Mouse (Mus musculus) gastrocnemius, postnatal 4 days (tissue): ENCODE results near the gene Ssbp3. TPM values are rescaled to one million over a fixed set of nuclear protein-coding genes. Genes with fewer than 3 reads are reported as not detected.

ENCODE experiments used
- DNase-seq, 2 experiments: peaks; one replicate each; pipeline ENCODE4 v3.0.0; 2021 to 2022; ENCODE audit warnings: low spot score in 2 of 2, mixed read lengths in 2 of 2
- total RNA-seq, 2 experiments: library from RNA; stranded (reverse); gene quantifications; 2 replicates each; pipeline ENCODE4 v1.2.3; 2021

Ssbp3 gene
- total RNA-seq, 2 experiments from 2014 or later: 65.7 to 73.4 TPM

DNA sequence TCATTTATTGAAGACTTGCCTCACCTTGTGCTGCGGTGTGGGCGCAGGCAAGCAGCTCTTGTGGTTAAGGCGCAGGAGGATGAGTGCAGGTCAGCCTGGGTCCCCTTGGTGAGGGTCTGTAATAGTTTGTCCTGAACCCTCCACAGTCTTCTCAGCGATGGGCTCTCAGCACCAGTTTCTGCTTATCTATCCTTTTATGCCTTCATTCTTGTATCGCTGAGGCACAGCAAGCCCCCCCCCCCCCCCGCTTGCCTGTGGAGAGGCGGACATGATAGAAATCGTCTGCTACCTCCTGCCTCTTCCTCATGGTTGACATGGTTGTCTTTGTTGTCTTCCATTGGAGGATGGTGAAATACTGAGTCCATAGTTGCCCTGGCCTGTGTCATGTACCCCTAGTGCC is 96.9 kb downstream of the Ssbp3 start:
- DNase-seq: no peak

- no peak for DNase-seq
Observed at GRCm38 (mm10) chr4:107008161-107008560, 97.7 kb downstream of the Ssbp3 start.

GRCm38 (mm10) chr4:107009548-107009947 is 99.0 kb downstream of the Ssbp3 start:
- DNase-seq: no peak

DNA sequence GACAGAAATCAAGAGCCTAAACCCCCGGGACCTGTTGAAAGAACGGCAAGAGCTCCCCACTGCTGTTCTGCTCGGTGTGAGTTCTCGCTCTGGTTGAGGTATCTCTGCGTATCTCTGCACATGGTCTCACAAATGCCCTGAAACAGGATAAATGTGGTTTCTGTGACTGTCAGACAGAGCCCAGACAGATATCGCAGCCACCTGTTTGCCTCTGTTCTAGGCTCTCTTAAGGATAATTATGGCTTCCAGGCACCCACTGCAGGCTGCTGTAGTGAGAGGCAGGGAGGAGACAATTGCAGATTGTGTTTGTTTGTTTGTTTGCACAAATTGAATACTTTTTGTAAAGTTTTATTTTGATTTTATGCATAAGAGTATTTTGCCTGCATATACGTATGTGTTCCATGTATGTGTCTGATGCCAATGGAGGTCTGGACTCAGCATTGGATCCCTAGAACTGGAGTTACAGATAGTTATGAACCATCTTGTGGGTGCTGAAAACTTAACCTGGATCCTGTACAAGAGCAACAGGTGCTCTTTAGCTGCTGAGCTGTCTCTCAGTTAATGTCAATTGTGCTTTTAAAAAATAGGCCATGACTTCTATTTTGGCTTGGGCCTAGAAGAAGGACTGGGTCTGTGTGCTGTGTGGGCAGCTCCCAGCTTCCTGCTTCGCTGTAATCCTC is 101.0 kb downstream of the Ssbp3 start:
- DNase-seq: no peak

- no peak for DNase-seq
Observed at GRCm38 (mm10) chr4:107012005-107012478, 101.5 kb downstream of the Ssbp3 start.

DNA sequence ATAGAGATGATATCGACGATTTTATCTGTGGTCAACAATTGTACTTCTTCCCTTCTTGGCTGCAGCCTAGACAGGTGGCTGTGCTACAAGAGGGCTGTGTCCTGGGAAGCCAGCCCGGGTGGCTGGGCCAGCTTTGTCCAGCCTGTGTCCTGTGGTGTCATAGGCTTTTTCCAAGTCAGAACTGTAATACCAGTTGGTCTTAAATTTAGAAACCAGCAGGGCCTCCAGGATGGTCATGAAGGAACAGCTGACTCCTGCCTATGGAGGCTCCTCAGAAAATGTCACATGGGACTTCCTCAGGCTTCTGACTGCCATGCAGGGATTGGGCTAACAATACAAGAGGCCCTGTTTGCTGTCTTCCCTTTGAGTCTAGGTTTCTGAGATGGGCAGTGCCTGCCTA is 102.1 kb downstream of the Ssbp3 start:
- peak in 1 of 2 experiments; percentile 27 for DNase-seq

DNA sequence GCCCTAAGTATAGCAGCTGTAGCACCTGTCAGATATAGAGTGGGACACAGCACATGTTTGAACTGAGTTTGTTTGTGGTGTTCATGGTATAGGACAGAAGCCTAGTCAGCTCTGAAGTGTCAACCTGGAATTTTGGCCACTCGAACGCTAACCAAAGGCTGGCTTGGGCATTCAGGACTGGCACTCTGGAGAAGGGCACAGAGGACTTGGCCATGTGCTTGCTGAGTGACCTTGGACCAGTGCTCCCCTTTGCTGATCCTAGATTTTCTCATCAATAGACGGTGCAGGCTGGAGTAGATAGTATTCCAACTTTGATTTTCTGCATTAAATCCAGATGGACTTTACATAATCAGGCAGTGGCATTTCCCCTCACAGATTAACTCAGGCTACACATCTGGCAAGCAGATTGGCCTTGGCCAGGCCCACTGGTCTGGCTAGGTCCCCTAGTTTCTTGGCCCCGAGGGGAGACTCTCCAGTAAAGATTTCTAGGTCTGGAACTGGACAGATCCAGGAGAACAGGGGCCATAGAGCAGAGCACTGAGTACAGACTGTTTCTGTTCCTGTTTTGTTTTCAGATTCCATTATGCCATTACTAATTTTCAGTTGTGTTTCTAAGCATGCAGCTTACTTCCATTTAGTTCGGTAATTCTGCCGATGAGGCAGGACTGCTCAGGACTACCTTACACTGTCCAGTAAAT is 102.8 kb downstream of the Ssbp3 start:
- no peak for DNase-seq

DNA sequence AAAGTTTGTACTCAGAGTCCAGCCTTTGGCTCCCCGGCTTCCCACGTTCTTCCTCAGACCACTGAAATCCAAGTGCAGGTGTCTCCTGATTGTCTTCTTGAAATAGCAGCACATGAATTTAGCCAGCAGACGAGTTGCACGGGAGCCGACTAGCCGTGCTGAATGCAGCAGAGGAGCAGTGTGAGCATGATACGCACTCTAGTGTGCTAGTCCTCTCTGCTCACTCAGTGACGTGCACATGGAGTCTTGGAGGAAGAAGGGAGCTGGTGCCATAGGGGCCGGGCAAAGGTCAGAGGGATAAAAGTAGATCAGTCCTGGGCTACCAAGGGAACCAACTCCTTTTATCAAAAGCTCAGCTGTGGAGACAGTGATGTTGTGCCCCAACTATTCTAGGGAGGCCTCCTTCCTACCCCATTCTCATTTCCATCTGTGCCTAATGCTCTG is 103.3 kb downstream of the Ssbp3 start:
- DNase-seq: no peak

DNA sequence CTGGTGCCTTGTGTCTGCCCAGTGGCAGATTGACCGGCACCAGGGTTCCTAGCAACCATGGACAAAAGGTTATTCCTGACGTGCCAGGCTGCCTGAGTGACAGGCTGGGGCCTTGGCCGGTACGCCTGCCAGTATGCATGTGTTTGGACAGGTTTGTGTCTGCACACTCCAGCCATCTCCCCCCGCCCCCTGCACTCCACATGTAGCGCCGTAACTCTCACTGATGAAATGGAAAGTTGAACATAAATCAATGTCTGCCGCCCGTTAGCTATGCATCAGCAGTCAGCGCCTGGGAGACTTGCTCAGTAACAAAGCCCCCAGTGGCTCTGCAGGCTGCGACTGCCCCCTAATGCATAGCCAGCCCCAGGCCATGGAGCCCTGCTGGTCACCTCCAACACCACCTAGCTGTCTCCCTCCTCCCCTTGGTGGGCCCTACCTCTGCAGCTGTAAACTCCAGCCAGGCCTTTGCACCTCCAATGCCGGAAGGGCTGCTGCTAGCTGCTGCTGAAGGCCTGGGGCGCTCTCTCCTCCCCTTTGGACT is 105.5 kb downstream of the Ssbp3 start:
- DNase-seq: no peak

DNA sequence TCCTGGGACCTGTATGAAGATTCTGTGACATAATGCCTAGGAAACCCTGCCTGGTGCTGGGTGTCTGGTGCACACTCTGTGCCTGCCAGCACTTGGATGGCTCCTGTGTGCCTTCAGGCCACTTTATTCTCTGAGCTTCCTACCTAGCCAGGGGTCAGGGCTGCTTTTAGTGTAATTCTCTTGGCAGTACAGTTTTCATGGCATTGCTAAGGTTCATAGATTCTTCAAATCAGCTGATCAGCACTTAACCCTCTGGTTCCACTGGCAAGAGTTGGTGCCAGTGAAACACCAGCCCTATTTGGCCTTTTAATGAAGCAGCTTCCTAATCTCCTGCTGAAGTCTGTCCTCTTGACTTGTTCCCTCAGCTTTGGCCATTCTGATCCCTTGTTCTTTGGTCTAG is 106.8 kb downstream of the Ssbp3 start:
- DNase-seq: no peak

- peak in 1 of 2 experiments; percentile 24 for DNase-seq
Observed at GRCm38 (mm10) chr4:107018521-107018920, 108.0 kb downstream of the Ssbp3 start.

DNA sequence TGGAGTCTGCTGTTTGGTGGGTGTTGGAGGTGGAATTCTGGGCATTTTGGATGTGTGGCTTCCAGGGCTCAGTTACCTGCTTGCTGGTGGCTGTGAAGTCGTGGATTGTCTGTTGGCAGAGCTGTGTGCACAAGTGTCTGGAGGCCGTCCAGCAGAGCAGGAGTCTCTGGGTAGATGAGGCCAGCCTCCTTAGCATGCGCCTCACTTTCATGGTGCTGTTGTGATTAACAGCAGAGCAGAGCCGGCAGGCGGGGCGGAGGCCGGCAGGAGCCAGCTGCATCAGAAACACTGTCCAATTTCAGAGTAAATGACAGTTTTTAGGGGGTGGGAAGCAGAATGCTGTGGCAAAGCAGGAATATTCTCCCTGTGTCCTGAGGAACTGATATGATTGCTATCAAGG is 108.5 kb downstream of the Ssbp3 start:
- DNase-seq: peak in 1 of 2 experiments; percentile 47

DNA sequence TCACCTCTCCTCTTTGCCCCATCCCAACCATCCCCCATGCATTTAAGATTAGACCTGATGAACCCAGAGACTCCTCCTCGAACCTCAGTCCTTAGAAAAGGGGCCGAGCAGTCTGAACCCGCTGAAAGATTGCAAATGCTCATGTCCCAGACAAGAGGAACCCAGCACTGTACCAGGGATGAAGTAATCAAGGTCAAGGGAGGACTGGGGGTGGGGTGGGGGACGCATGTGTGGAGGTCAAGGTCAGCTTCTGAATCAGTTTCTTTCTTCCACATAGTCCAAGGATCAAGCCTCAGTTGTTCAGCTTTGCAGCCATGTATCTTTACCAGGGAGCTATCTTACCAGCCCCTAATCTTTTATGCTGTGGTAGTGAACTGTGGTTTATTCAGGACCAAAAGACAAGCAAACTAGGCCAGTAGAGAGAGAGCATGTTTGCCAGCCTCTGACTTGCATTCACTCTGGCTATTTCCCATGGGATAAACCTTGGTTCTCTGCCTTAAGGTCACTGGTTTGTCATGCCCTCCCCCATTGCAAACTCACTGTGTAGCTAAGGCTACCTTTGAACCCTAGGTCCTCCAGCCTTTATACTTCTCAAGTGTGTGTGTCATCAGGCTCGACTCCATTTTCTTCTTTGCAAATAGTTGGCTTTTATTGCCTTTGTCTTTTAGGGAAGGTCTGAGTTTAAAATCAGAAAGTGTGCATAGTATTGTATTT is 109.9 kb downstream of the Ssbp3 start:
- no peak for DNase-seq

DNA sequence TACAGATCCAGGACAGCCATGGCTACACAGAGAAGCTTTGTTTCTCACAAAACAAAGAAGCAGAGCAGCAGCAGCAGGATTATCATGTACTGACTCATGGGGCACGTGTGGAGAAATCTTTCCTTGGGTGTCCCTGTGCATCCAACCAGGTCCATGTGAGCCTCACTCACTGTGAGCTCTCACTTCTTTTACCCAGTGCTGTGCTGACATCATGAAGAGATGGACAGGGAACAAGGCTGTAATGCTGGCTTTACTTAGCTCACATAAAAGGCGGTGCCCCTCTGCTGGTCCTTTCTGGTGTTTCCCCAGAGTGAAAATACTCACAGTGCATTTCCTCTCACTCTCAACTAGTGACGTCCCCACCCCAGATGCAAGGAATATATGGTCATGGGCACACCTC is 111.0 kb downstream of the Ssbp3 start:
- no peak for DNase-seq

DNA sequence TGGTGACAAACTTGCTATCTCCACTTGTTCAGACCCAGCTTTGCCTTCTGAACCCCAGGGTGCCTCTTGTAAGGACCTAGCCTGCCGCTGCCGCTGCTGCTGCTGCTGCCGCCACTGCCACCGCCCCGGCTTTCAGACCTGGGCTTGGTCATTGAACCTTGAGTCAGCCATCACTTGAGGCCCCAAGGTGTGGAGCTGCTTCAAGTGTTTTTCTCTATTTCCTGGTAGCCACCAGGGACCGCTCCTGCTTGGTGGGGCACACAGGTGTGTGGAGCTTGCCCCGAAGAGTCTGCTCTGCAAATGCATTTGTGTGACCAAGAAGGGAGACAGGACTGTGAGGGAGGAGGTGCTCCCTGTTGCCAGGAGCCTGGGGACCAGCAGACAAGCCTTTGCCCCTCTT is 114.4 kb downstream of the Ssbp3 start:
- DNase-seq: no peak

- DNase-seq: no peak
Observed at GRCm38 (mm10) chr4:107025369-107025768, 114.9 kb downstream of the Ssbp3 start.

DNA sequence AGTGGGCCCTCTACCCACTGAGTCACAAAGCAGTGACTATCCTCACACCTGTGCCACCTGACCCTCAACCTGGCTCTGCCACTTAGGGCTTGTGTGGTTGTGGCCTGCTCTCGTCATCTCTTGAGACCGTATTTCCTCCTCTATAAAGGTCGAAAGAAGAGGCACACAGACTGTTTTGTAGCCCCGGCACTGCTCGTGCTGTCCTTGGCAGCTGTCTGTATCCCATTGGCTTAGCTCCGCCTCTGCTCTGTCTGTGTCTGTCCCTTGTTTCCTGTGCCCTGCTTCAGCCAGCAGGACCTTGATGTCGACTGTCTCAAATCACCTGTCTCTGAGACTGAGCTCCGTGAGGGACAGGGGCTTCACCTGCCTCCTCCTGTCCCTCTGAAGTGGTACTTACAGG is 116.0 kb downstream of the Ssbp3 start:
- no peak for DNase-seq

DNA sequence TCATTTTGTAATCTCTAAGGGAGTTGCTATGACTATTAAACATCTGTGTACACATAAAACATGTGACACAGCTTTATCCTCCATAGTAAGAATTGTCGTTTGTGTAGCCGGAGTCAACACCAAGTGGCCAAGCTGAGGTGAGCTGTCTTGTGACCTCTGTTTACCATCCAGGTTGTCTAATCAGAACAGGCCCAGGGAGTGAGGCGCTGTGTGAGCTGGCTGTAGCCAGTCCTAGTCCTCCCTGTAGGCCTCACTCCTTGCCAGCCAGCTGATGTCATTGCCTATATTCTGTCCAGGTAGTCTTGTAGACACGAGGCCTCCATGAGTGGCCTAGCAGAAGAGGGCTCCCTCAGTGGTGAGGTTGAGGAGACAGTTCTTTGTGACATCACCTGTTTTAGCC is 125.2 kb downstream of the Ssbp3 start:
- no peak for DNase-seq

- DNase-seq: no peak
Observed at GRCm38 (mm10) chr4:107036985-107037384, 126.5 kb downstream of the Ssbp3 start.

- DNase-seq: no peak
Observed at GRCm38 (mm10) chr4:107038303-107038702, 127.8 kb downstream of the Ssbp3 start.

DNA sequence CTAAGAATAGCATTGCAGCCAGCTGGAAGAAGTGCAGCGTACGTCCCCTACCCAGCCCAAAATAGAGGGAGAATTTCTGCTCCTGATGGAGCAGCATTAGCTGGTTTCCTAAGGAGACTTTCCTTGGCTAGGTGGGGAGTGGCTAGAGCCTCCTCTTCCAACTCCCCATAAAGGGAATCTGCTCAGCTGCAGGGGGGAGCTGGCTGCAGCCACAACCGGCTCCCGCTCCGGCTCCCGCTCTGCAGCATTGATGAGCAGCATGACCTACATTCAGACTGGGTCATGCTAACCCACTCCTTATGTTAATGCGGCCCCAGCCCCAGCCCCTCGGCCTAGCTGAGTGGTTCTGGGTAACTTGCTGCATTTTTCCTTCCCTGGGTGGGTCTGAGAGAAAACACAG is 128.8 kb downstream of the Ssbp3 start:
- DNase-seq: no peak

- DNase-seq: no peak
Observed at GRCm38 (mm10) chr4:107042304-107042703, 131.8 kb downstream of the Ssbp3 start.
